Mouse (Mus musculus): ENCODE results near the gene 1810010D01Rik. TPM values are rescaled to one million over a fixed set of nuclear protein-coding genes. Genes with fewer than 3 reads are reported as not detected.

Gene 1810010D01Rik
- polyA plus RNA-seq, 1 experiment from 2014 or later: 0.33 TPM

DNA sequence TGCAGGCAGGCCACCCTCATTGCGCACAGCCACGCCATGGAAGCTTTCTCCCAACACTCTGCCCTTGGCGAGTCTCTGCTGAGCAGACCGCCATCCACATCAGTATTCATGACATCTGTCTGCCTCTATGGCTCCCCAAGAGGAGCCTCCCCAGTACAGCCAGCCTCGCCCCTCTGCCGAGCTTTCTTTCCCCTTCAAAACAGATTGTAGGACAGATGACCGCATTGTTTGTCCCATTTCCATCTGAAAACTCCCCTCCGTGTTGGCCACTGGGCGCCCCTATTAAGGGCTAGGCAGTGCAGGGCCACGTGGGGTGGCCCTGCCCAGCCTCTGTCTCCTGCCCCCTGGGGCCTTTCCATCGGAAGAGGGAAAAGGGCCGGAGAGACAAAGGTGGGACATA, 34.8 kb downstream of the 1810010D01Rik start:
- no peak for ATAC-seq
- no peak for TF ChIP-seq CTCF (IDR thresholded peaks at IDR 0.05; ENCODE audit: low read depth)
- Histone ChIP-seq H3K9ac (ENCODE audit: low read depth, low read length) (no peak overlapping the region), H3K4me1 (replicated peaks; ENCODE audit: control insufficient read depth, insufficient read depth, low read length) (no peaks in the 10 kb centered on the region), H3K27me3 (replicated peaks; ENCODE audit: control insufficient read depth, insufficient read depth, low read length) (no peaks in the 10 kb centered on the region), H3K4me3 (ENCODE audit: low read depth, low read length) (no peak overlapping the region), H3K9me3 (ENCODE audit: control insufficient read depth) (no peaks in the 10 kb centered on the region), H3K4me2 (replicated peaks; ENCODE audit: low read depth) (no peak overlapping the region), H3K27ac (ENCODE audit: low read depth, low read length) (no peak overlapping the region), H3K36me3 (ENCODE audit: control insufficient read depth, insufficient read depth) (no peaks in the 10 kb centered on the region)
- WGBS: 29% methylated on average over 12 of the region's 12 CpGs

DNA sequence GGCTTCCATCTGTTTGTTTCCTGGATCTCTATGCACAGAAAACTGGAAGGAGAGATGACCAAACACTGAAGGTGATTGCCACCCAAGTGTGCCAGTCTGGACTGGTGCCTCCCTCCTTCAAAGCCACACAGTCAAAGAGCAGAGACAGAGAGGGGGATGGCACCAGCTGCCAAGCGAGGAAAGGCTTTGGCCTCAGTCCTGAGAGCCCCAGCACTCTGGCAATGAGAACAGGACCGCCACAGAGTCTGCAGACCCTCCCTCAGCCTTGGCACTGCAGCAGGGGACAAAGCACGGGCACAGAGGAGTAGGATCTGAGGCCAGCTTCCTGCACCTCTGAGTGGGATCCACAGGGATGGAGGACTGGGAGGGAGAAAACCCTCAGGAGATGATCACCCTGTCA, 38.2 kb downstream of the 1810010D01Rik start:
- H3K4me2 ChIP-seq (replicated peaks; ENCODE audit: low read depth): no peak overlapping the region
- no peak for ATAC-seq
- H3K4me1 ChIP-seq (replicated peaks; ENCODE audit: control insufficient read depth, insufficient read depth, low read length): no peaks in the 10 kb centered on the region
- no peak for TF ChIP-seq CTCF (IDR thresholded peaks at IDR 0.05; ENCODE audit: low read depth)
- no peak overlapping the region for H3K4me3 ChIP-seq (ENCODE audit: low read depth, low read length)
- WGBS: 69% methylated on average over 3 of the region's 3 CpGs
- no peaks in the 10 kb centered on the region for H3K9me3 ChIP-seq (ENCODE audit: control insufficient read depth)
- H3K9ac ChIP-seq (ENCODE audit: low read depth, low read length): no peak overlapping the region
- no peak overlapping the region for H3K27ac ChIP-seq (ENCODE audit: low read depth, low read length)
- H3K36me3 ChIP-seq (ENCODE audit: control insufficient read depth, insufficient read depth): no peaks in the 10 kb centered on the region
- no peaks in the 10 kb centered on the region for H3K27me3 ChIP-seq (replicated peaks; ENCODE audit: control insufficient read depth, insufficient read depth, low read length)

DNA sequence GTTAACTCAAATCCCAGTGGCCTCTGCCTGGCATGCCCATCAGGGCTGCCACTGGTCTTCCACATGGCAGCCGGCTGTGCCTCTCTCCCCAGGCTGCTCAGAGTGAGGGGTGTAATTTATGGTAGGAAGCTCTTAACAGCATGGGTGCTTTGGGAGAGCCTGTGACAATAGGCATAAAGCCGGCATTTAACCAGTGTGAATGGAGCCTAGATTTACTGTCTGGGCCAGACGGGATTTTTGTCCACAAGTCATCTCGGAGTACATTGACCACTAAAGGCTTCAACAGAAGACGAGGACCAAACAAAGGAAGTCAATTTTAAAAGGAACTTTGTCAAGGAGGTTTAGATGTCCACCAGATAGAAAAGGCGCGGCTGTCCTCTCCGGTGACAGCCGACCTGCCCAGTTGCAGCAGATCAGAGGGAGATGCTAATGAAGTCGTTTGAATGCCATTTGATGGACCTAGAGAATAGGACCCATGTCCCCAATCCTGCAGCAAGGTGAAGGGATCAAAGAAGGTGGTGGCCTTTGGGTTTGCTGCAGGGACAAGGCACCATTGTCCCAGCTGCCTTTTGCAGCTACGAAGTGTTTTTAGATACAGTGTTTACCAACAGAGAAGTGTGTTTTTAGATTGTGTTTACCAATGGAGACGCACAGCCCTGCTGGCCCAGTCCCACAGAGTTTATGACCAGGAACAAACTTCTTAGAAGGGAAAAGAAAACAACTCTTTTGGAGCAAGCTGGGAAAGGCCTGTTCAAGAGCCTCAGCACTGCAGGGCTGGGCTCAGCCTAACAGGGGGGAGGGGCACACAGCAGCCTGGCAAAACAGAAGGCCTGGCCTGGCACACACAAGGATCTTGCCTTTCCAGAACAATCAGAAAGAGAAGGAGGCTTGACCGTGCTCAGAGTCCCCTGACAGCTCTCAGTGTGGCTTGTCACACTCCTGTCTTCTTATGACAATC, 48.4 kb downstream of the 1810010D01Rik start:
- Histone ChIP-seq H3K27ac (ENCODE audit: low read depth, low read length) (peak overlapping the region; percentile 57), H3K4me3 (ENCODE audit: low read depth, low read length) (no peak overlapping the region), H3K27me3 (replicated peaks; ENCODE audit: control insufficient read depth, insufficient read depth, low read length) (no peaks in the 10 kb centered on the region; the same call in 1 of the 2 replicates), H3K9me3 (ENCODE audit: control insufficient read depth) (no peaks in the 10 kb centered on the region), H3K4me2 (replicated peaks; ENCODE audit: low read depth) (no peak overlapping the region), H3K36me3 (ENCODE audit: control insufficient read depth, insufficient read depth) (no peaks in the 10 kb centered on the region), H3K4me1 (replicated peaks; ENCODE audit: control insufficient read depth, insufficient read depth, low read length) (no peaks in the 10 kb centered on the region; the same call in 1 of the 2 replicates), H3K9ac (ENCODE audit: low read depth, low read length) (no peak overlapping the region)
- TF ChIP-seq CTCF (IDR thresholded peaks at IDR 0.05; ENCODE audit: low read depth): no peak
- WGBS: 49% methylated on average over 13 of the region's 13 CpGs
- ATAC-seq: 0 out of 2 replicates have a peak, but pooled peaks have one; percentile 28

Other genes with a start within 250 kb of the 1810010D01Rik start
- 7.6 and 8.0 TPM in 2 replicates for gene Tpcn2, start 75.9 kb upstream of the 1810010D01Rik start, polyA plus RNA-seq (2015; fragmentation: Nextera tagmentation; extraction: Ambion mirVana)
- 3.5 and 4.3 TPM in 2 replicates for gene Mrgprf, start 92.7 kb upstream of the 1810010D01Rik start, polyA plus RNA-seq (2015; fragmentation: Nextera tagmentation; extraction: Ambion mirVana)
- gene Mrgprd, start 106.7 kb upstream of the 1810010D01Rik start, polyA plus RNA-seq (2015; fragmentation: Nextera tagmentation; extraction: Ambion mirVana): not detected in 2 replicates